Mouse (Mus musculus): ENCODE data around the gene Lypd1. TPM values are rescaled to one million over a fixed set of nuclear protein-coding genes. Genes with fewer than 3 reads are reported as not detected.

Gene Lypd1
- 12.0 and 14.3 TPM in 2 replicates for polyA plus RNA-seq (2015; fragmentation: Nextera tagmentation; extraction: Ambion mirVana)

DNA sequence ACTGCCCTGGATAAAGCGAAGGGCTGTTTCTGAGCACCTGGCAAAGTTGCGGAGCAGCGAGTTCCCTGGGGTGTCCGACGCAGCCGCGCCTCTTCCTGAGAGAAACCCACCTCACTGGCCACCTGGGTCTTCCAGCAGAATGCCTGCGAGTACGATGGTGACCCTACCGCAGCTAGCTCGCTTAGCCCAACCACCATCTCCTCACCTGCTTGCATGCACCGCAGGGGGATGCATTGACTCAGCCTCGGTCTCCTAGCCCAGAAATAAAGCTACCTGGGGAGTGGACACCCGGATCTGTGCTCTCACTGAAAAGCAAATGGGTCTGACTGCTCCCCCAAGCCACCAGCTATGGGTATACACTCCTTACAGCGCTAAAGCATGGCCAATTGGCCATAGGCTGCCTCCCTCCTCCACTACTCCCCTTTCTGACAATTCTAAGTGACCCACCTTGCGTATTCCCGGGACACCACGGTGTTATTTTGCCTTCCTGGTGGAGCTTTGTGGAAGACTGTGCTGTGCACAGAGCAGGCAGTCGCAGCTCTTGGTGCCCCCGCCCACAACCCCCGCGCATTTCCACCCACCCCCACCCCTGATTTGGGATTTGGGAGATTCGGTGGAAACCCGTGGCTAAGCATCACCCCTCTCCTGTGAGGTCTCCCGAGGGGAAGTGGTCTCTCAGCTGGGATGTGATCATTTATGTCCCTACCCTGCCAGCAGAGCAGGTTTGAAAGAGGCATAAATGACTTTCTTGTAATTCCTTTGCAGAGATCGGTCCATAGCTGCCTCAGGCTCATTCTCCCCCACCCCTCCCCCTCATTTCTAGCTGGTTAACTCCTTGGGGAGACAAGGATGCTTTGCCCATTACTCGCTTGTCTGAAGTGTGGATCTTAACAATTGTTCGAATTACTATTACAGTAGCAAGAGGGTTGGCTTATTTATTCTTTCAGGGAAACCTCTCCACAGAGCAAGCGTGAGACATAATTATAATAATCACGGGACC, at the start of gene Lypd1:
TSS of gene Lypd1 (minus strand) at position 501 of the 1,000 bp plus-strand sequence.
- H3K4me3 ChIP-seq = peak within 1 kb of the TSS; percentile 54
- peak within 1 kb of the TSS; percentile 96 for H3K4me2 ChIP-seq (replicated peaks)
- peak within 1 kb of the TSS; percentile 63 for H3K9ac ChIP-seq
- no peak for ATAC-seq (ENCODE audit: low FRiP score, low read depth)
- H3K9me3 ChIP-seq = no peaks in the 10 kb centered on the region
- no peak within 1 kb of the TSS for H3K27ac ChIP-seq
- H3K27me3 ChIP-seq = peaks cover 59% of the 10 kb centered on the region
- no peaks in the 10 kb centered on the region for H3K36me3 ChIP-seq
- WGBS = 4% methylated on average over 30 of the region's 30 CpGs
- H3K4me1 ChIP-seq = peaks cover 33% of the 10 kb centered on the region

DNA sequence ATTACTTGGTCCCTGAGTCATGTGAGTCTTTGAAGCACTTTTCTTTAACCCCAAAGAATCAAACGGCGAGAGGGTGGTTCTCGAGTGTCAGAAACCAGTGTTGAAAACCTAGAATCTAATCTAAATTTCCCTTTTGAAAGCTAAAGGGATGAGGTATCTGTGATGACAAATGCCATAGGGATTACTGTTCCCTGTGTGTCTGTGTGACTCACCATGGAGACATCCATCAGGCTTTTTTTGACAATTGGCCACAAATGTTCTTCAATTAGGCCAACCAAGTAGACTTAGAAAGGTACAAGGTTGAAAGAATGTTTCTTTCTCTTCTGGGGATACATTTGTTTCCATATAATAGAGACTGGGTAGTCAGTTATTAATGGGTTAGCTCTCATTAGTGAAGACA, 38.1 kb upstream of the Lypd1 start:
- Histone ChIP-seq H3K4me1 (no peaks in the 10 kb centered on the region), H3K36me3 (no peaks in the 10 kb centered on the region), H3K9me3 (no peaks in the 10 kb centered on the region), H3K4me2 (replicated peaks) (no peak overlapping the region), H3K27ac (no peak overlapping the region), H3K4me3 (no peak overlapping the region), H3K9ac (no peak overlapping the region), H3K27me3 (no peaks in the 10 kb centered on the region)
- 83% methylated on average over 3 of the region's 3 CpGs for WGBS
- no peak for ATAC-seq (ENCODE audit: low FRiP score, low read depth)

DNA sequence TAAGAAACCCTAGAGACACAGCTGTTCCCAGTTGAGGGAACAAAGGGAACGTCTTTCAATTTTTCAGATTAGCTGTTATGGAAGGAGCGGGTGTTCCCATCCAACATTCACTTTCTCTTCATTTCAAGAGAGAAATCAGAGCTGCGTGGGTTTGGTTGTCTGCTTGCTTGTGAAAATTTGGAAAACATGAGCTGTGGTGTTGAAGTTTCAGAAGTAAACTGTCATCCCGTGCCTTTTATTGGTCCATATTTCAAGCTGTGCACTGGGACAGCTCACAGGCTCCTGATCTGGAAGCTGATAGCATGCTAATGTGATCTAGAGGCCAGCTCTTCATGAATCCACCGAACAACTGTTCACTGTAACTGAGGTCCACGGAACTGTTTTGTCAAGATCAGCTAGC, 36.2 kb upstream of the Lypd1 start:
- no peak overlapping the region for H3K27ac ChIP-seq
- no peaks in the 10 kb centered on the region for H3K27me3 ChIP-seq

DNA sequence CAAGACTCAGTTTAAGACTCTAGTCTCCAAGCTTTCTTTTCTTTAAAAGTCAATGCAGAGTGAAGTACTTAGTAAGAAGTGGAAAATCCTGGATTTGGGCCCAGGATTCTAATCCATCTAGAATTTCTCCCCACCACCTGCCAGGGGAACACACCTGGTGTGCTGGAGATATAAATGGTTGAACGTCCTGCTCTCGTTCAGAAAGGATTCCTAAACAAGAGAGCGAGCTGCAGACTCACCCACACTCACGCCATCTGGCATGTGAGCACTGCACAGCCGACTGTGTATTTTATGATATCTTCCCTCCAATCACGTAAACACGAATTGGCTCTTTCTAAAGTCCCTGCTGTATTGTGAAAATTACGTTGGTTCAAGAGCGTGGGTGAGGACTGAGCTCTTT, 32.2 kb upstream of the Lypd1 start:
- ATAC-seq (ENCODE audit: low FRiP score, low read depth) = peak; percentile 68

More for the DNA sequence above, 36.2 kb upstream of the Lypd1 start:
- Histone ChIP-seq H3K4me3 (no peak overlapping the region), H3K4me1 (peaks cover 8% of the 10 kb centered on the region; the same call in 1 of the 2 replicates), H3K9ac (no peak overlapping the region), H3K4me2 (replicated peaks) (no peak overlapping the region), H3K9me3 (no peaks in the 10 kb centered on the region), H3K36me3 (no peaks in the 10 kb centered on the region)
- ATAC-seq (ENCODE audit: low FRiP score, low read depth) = no peak
- WGBS = 49% methylated on average over 6 of the region's 6 CpGs

DNA sequence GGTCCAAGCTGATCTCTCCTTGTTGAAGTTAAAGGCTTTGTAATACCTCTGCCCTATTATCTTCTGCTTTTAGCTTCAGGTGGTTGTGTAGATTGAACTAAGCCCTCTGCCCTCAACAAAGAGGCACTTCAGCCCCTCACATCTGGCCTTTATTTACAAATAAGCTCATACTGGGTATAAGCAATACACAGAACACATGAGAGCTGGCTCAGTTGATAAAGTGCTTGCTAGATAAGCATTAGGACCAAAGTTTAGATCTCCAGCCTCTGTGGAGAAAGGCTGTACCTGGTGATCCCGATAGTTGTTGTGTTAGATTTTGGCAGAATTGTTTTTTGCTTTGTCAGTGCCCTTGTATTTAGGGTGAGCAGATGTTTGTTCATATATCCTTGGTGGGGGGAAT, 30.4 kb upstream of the Lypd1 start:
- H3K27me3 ChIP-seq = no peaks in the 10 kb centered on the region
- H3K27ac ChIP-seq = no peak overlapping the region
- ATAC-seq (ENCODE audit: low FRiP score, low read depth) = no peak
- peaks cover 11% of the 10 kb centered on the region; the same call in 1 of the 2 replicates for H3K4me1 ChIP-seq
- WGBS = 87% methylated on average over 1 of the region's 1 CpGs
- H3K4me2 ChIP-seq (replicated peaks) = no peak overlapping the region
- H3K36me3 ChIP-seq = no peaks in the 10 kb centered on the region
- no peak overlapping the region for H3K9ac ChIP-seq
- H3K9me3 ChIP-seq = no peaks in the 10 kb centered on the region
- no peak overlapping the region for H3K4me3 ChIP-seq

More for the DNA sequence above, 32.2 kb upstream of the Lypd1 start:
- no peak overlapping the region for H3K27ac ChIP-seq
- H3K4me2 ChIP-seq (replicated peaks) = no peak overlapping the region
- H3K27me3 ChIP-seq = no peaks in the 10 kb centered on the region
- H3K4me3 ChIP-seq = no peak overlapping the region
- no peaks in the 10 kb centered on the region for H3K9me3 ChIP-seq
- no peaks in the 10 kb centered on the region for H3K36me3 ChIP-seq
- no peak overlapping the region for H3K9ac ChIP-seq
- 21% methylated on average over 9 of the region's 9 CpGs for WGBS
- H3K4me1 ChIP-seq = peaks cover 11% of the 10 kb centered on the region; the same call in 1 of the 2 replicates

DNA sequence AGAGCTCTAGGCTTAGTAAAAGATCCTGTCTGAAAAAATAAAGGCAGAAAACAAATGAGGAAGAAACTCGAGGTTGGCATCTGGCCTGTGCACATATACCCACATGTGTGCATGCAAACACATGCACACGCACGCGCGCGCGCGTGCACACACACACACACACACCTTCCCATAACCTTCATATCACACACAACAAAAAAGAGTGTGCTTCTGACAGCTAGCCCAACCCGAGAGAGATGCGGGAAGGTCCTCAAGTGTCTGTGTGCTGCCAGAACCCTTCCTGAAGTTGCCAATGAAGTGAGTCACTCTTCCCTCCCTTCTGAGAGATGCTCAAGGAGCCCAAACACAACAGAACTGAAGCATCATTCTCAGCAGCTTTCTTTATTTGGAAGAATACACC, 12.6 kb upstream of the Lypd1 start:
- no peak overlapping the region for H3K27ac ChIP-seq
- no peaks in the 10 kb centered on the region for H3K9me3 ChIP-seq
- no peak overlapping the region for H3K4me2 ChIP-seq (replicated peaks)
- no peak overlapping the region for H3K9ac ChIP-seq
- no peaks in the 10 kb centered on the region for H3K36me3 ChIP-seq
- no peak overlapping the region for H3K4me3 ChIP-seq
- no peaks in the 10 kb centered on the region for H3K27me3 ChIP-seq
- no peak for ATAC-seq (ENCODE audit: low FRiP score, low read depth)
- H3K4me1 ChIP-seq = no peaks in the 10 kb centered on the region
- WGBS = 96% methylated on average over 10 of the region's 10 CpGs

DNA sequence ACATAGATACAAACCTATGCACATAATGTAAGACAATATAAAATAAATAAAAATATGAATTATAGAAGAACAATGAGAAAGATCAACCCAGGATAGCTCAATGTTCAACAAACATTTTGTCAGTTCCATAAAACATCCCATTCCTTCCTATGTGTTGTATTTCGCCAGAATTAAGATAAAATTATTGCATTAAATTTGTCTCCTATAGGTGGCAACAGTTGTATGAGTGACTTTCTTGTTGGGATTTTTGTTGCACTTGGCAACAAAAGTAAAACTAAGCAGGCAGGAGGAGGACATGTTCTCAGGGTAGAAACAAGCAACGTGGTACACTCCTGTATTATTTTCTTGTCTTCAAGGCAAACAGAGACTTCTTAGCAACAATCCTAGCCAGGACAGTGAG, 10.2 kb upstream of the Lypd1 start:
- whole genome bisulfite sequencing = 77% methylated on average over 2 of the region's 2 CpGs

DNA sequence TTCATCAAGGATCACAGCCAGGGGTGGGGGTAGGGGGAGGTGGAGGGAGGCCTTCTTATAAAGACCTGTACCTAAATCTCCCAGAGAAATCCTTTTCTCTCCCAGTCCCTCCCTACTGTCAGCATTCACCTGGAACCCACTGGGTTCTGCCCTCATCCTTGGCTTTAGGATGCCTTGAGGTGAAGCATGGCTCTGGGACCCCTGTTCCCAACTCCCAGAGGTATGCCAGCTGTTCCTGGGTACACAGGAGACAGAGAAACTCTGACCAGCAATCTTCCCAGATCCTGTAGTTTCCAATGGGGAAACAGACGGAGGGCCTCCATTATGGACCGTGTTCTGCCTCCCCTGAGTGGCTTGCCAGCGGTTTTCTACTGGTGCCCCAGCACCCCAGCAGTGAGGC, 7.8 kb upstream of the Lypd1 start:
- Histone ChIP-seq H3K9me3 (no peaks in the 10 kb centered on the region), H3K27ac (no peak overlapping the region), H3K4me2 (replicated peaks) (no peak overlapping the region), H3K27me3 (0 out of 2 replicates have a peak, but pooled peaks cover 4% of the 10 kb centered on the region), H3K36me3 (no peaks in the 10 kb centered on the region), H3K4me3 (no peak overlapping the region), H3K4me1 (no peaks in the 10 kb centered on the region), H3K9ac (no peak overlapping the region)
- ATAC-seq (ENCODE audit: low FRiP score, low read depth) = no peak
- 95% methylated on average over 3 of the region's 3 CpGs for WGBS

More for the DNA sequence above, 10.2 kb upstream of the Lypd1 start:
- Histone ChIP-seq H3K4me1 (no peaks in the 10 kb centered on the region), H3K9me3 (no peaks in the 10 kb centered on the region), H3K4me2 (replicated peaks) (no peak overlapping the region), H3K9ac (no peak overlapping the region), H3K27me3 (no peaks in the 10 kb centered on the region), H3K36me3 (no peaks in the 10 kb centered on the region), H3K4me3 (no peak overlapping the region), H3K27ac (no peak overlapping the region)
- no peak for ATAC-seq (ENCODE audit: low FRiP score, low read depth)

DNA sequence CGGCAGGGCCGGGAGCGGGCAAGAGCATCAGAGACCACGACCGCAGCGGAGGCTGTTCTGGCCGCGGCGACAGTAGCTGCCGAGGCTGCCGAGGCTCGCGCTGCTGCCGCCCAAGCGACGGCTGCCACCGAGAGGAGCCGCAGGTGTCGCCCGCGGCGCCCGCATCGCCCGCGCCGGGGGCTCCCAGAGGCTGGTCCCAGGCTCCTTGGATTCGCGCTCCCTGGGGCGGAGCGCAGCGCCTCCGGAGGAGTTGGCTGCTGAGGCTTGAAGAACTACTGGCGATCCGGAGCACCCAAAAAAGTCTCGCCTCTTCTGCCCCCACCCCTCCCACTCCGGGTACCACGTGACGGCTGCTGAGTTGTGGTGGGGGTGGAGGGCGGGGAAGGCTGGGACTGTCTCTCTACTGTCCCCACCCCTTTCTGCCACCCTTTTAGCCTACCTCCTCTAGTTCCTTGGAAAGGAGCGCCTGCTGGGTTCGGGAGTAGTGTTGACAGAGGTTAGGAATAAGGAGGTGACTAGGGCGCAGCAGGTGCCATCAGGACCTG, 928 bp downstream of the Lypd1 start:
- 0% methylated on average over 41 of the region's 43 CpGs for WGBS
- H3K4me1 ChIP-seq = peaks cover 33% of the 10 kb centered on the region
- H3K9me3 ChIP-seq = no peaks in the 10 kb centered on the region
- H3K27me3 ChIP-seq = peaks cover 66% of the 10 kb centered on the region
- H3K4me2 ChIP-seq (replicated peaks) = peak overlapping the region; percentile 96
- peak overlapping the region; percentile 63 for H3K9ac ChIP-seq
- no peak overlapping the region for H3K27ac ChIP-seq
- peak overlapping the region; percentile 54 for H3K4me3 ChIP-seq
- no peaks in the 10 kb centered on the region for H3K36me3 ChIP-seq
- peak; percentile 51 for ATAC-seq (ENCODE audit: low FRiP score, low read depth)

DNA sequence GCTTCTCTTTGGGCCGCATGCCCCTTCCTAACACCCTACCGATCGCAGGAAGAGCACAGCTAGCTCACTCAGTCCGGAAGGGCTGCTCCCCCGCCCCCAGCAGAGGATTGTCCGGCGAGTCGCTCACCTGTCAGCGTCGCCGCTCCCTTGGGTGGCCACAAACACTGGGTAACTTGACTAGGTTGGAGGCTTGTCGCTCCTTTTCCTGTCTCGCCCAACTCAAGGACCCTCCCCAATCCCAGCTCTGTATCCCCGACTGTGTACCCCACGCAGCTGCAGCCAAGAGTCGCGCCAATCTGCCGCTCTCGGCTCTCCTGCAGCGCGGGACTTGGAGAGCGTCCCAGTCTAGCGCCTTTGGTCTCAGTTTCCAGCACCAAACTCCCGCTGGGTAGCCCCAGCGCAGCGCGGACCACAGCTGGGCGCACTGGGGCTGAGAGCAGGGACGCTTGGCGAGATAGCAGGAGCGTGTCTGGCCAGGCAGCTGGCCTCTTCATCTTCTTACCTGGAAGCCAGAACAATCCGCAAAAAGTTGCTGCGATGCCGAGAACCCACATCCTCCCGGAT, 1.5 kb downstream of the Lypd1 start:
- H3K36me3 ChIP-seq = no peaks in the 10 kb centered on the region
- peaks cover 33% of the 10 kb centered on the region for H3K4me1 ChIP-seq
- under 1% methylated on average over 35 of the region's 35 CpGs for WGBS
- H3K9me3 ChIP-seq = no peaks in the 10 kb centered on the region
- peak overlapping the region; percentile 54 for H3K4me3 ChIP-seq
- no peak overlapping the region for H3K27ac ChIP-seq
- peaks cover 66% of the 10 kb centered on the region for H3K27me3 ChIP-seq
- H3K9ac ChIP-seq = peak overlapping the region; percentile 63
- H3K4me2 ChIP-seq (replicated peaks) = peak overlapping the region; percentile 96
- ATAC-seq (ENCODE audit: low FRiP score, low read depth) = peak; percentile 68

DNA sequence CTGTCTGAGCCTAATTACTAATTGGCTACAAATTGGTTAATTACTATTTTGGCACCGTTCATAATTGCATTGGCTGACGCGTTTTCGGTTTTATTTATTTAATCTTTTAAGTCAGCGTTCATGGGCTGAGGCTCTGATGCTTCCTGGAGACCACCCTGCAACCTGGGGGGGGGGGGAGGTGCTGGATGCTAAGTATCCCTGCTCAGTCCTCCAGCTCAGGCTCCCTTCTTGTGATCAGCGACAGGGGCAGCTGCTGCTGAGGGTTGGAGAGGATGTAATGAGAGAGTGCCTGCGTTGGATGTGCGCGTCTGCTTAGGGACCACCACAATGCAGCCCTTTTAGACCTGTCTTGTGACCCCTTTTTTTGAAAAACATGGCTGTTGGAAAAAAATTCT, 2.0 kb downstream of the Lypd1 start:
- H3K27me3 ChIP-seq = peaks cover 67% of the 10 kb centered on the region
- H3K4me1 ChIP-seq = peaks cover 33% of the 10 kb centered on the region
- H3K9me3 ChIP-seq = no peaks in the 10 kb centered on the region
- peak overlapping the region; percentile 63 for H3K9ac ChIP-seq
- ATAC-seq (ENCODE audit: low FRiP score, low read depth) = peak; percentile 39; the same call in 1 of the 2 replicates
- H3K4me2 ChIP-seq (replicated peaks) = peak overlapping the region; percentile 96
- WGBS = 2% methylated on average over 9 of the region's 9 CpGs
- no peaks in the 10 kb centered on the region for H3K36me3 ChIP-seq
- H3K27ac ChIP-seq = no peak overlapping the region
- peak overlapping the region; percentile 54 for H3K4me3 ChIP-seq
